In the genomic region with DNA sequence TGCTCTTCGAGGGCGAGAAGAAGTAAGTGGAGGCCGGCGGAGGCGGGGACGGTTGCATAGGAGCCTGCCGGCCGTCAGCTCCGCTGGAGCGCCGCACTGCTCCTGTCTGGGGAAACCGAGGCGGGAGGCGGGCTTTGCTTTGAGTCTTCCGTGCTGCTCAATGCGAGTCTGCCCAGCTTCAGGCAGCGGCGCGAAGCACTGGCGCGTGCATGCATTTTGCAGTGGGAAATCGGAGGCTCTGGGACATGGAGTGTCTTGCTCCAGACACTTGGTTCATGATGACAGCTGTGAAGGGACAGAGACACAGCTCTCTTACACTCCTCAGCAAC, we compare ENCODE assay signal across 8 mouse cellular contexts. TPM values are rescaled to one million over a fixed set of nuclear protein-coding genes. Genes with fewer than 3 reads are reported as not detected.
DNase-seq lines count a peak whose midpoint lies in the region; ATAC-seq and TF ChIP-seq lines count a peak whose summit lies in the region.

No protein-coding gene starts in this region.

- H3K36me3 ChIP-seq in lung, embryonic 14.5 days (ENCODE audit: insufficient read depth), result peaks cover 19% of the 10 kb centered on the region
- H3K36me3 ChIP-seq in limb, embryonic 12.5 days, result peaks cover 30% of the 10 kb centered on the region

- no peak for TF ChIP-seq CTCF in lung, embryonic 14.5 days (IDR thresholded peaks at IDR 0.05; ENCODE audit: low read depth)
- no peak for TF ChIP-seq CTCF in embryonic fibroblast, embryonic 13.5 days (IDR thresholded peaks at IDR 0.05; ENCODE audit: borderline replicate concordance, insufficient read depth, low read length)

- no peaks in the 10 kb centered on the region for H3K27me3 ChIP-seq in lung, embryonic 14.5 days (ENCODE audit: insufficient read depth, low read length)
- no peaks in the 10 kb centered on the region for H3K27me3 ChIP-seq in limb, embryonic 12.5 days

- H3K9ac ChIP-seq in lung, embryonic 14.5 days, result peak overlapping the region; percentile 80
- peak overlapping the region; percentile 83 for H3K9ac ChIP-seq in limb, embryonic 12.5 days (replicated peaks)

- WGBS in lung, embryonic 14.5 days, result under 1% methylated on average over 22 of the region's 22 CpGs
- WGBS in limb, embryonic 12.5 days, result under 1% methylated on average over 22 of the region's 22 CpGs

- peak; percentile 58; the same call in 1 of the 2 replicates for ATAC-seq in lung, embryonic 14.5 days (ENCODE audit: insufficient read depth)
- ATAC-seq in limb, embryonic 12.5 days (ENCODE audit: insufficient number of reproducible peaks, insufficient read depth, low FRiP score, low TSS enrichment, low read depth), result no peak; the same call in 1 of the 2 replicates
- ATAC-seq in neutrophil, adult 5-6 weeks (ENCODE audit: extremely low read depth, insufficient number of reproducible peaks, low FRiP score, poor library complexity, severe bottlenecking), result 0 out of 2 replicates have a peak, but pooled peaks have one; percentile 0

- peak overlapping the region; percentile 82 for H3K4me3 ChIP-seq in lung, embryonic 14.5 days (ENCODE audit: low read depth, low read length)
- H3K4me3 ChIP-seq in embryonic fibroblast, embryonic 13.5 days (ENCODE audit: insufficient read depth, low read length), result peak overlapping the region; percentile 98
- peak overlapping the region; percentile 90 for H3K4me3 ChIP-seq in limb, embryonic 12.5 days (replicated peaks)

- no peak for DNase-seq in lung, embryonic 14.5 days
- no peak for DNase-seq in lung, postnatal 36 days
- no peak for DNase-seq in layer of hippocampus, adult 9-11 months
- DNase-seq in urinary bladder, postnatal 10 days (ENCODE audit: low spot score), result no peak
- no peak for DNase-seq in thymus, adult 18-20 months

- no peak overlapping the region for H3K27ac ChIP-seq in lung, embryonic 14.5 days (ENCODE audit: low read depth)
- no peak overlapping the region for H3K27ac ChIP-seq in embryonic fibroblast, embryonic 13.5 days (ENCODE audit: insufficient read depth, low read length)
- H3K27ac ChIP-seq in limb, embryonic 12.5 days, result 0 out of 2 replicates have a peak overlapping the region, but pooled peaks have one; percentile 56

- peak overlapping the region; percentile 68 for H3K4me2 ChIP-seq in lung, embryonic 14.5 days
- H3K4me2 ChIP-seq in limb, embryonic 12.5 days, result peak overlapping the region; percentile 92

- H3K9me3 ChIP-seq in lung, embryonic 14.5 days (ENCODE audit: low read depth, low read length), result no peaks in the 10 kb centered on the region
- H3K9me3 ChIP-seq in limb, embryonic 12.5 days, result no peaks in the 10 kb centered on the region

- no peak for TF ChIP-seq POLR2A in embryonic fibroblast, embryonic 13.5 days (IDR thresholded peaks at IDR 0.05; ENCODE audit: low read depth, low read length)

- H3K4me1 ChIP-seq in lung, embryonic 14.5 days (ENCODE audit: insufficient read depth), result peaks cover 9% of the 10 kb centered on the region
- H3K4me1 ChIP-seq in embryonic fibroblast, embryonic 13.5 days (ENCODE audit: control insufficient read depth, insufficient read depth, low read length), result peaks cover 3% of the 10 kb centered on the region
- H3K4me1 ChIP-seq in limb, embryonic 12.5 days (replicated peaks), result peaks cover 21% of the 10 kb centered on the region

RNA-seq across cellular contexts. Expression of a gene that starts 0.3 kb away (rescaled TPM):
- polyA plus RNA-seq in lung, embryonic 14.5 days (2014; fragmentation: Nextera tagmentation; extraction: Ambion mirVana), result 217 and 229 TPM in 2 replicates
- 67.7 TPM in 2 replicates for polyA plus RNA-seq in embryonic fibroblast, embryonic 13.5 days (2011; ENCODE audit: insufficient read length, low read depth, missing spikeins)
- polyA plus RNA-seq in limb, embryonic 12.5 days (2016; fragmentation: Nextera tagmentation; extraction: Ambion mirVana), result 253 and 261 TPM in 2 replicates
- 47.6 and 55.0 TPM in 2 replicates for total RNA-seq in neutrophil, adult 5-6 weeks (2017)

RNA-seq across cellular contexts. Expression of a gene that starts 19.1 kb away (rescaled TPM):
- 36.6 and 37.6 TPM in 2 replicates for polyA plus RNA-seq in lung, embryonic 14.5 days (2014; fragmentation: Nextera tagmentation; extraction: Ambion mirVana)
- polyA plus RNA-seq in embryonic fibroblast, embryonic 13.5 days (2011; ENCODE audit: insufficient read length, low read depth, missing spikeins), result 22.5 and 24.1 TPM in 2 replicates
- polyA plus RNA-seq in limb, embryonic 12.5 days (2016; fragmentation: Nextera tagmentation; extraction: Ambion mirVana), result 49.6 and 50.2 TPM in 2 replicates
- 32.9 and 34.4 TPM in 2 replicates for total RNA-seq in neutrophil, adult 5-6 weeks (2017)

RNA-seq across cellular contexts. Expression of a gene that starts 19.2 kb away (rescaled TPM):
- 12.9 and 14.8 TPM in 2 replicates for polyA plus RNA-seq in lung, embryonic 14.5 days (2014; fragmentation: Nextera tagmentation; extraction: Ambion mirVana)
- 8.1 and 8.8 TPM in 2 replicates for polyA plus RNA-seq in embryonic fibroblast, embryonic 13.5 days (2011; ENCODE audit: insufficient read length, low read depth, missing spikeins)
- polyA plus RNA-seq in limb, embryonic 12.5 days (2016; fragmentation: Nextera tagmentation; extraction: Ambion mirVana), result 27.7 and 29.9 TPM in 2 replicates
- total RNA-seq in neutrophil, adult 5-6 weeks (2017), result 3.7 and 7.9 TPM in 2 replicates

RNA-seq across cellular contexts. Expression of a gene that starts 33.0 kb away (rescaled TPM):
- 4.2 and 4.4 TPM in 2 replicates for polyA plus RNA-seq in lung, embryonic 14.5 days (2014; fragmentation: Nextera tagmentation; extraction: Ambion mirVana)
- 20.6 and 39.8 TPM in 2 replicates for polyA plus RNA-seq in embryonic fibroblast, embryonic 13.5 days (2011; ENCODE audit: insufficient read length, low read depth, missing spikeins)
- 9.2 and 9.7 TPM in 2 replicates for polyA plus RNA-seq in limb, embryonic 12.5 days (2016; fragmentation: Nextera tagmentation; extraction: Ambion mirVana)
- total RNA-seq in neutrophil, adult 5-6 weeks (2017), result 7.3 and 8.5 TPM in 2 replicates

RNA-seq across cellular contexts. Expression of a gene that starts 53.8 kb away (rescaled TPM):
- polyA plus RNA-seq in lung, embryonic 14.5 days (2014; fragmentation: Nextera tagmentation; extraction: Ambion mirVana), result 7.0 and 7.1 TPM in 2 replicates
- 11.3 and 14.6 TPM in 2 replicates for polyA plus RNA-seq in embryonic fibroblast, embryonic 13.5 days (2011; ENCODE audit: insufficient read length, low read depth, missing spikeins)
- polyA plus RNA-seq in limb, embryonic 12.5 days (2016; fragmentation: Nextera tagmentation; extraction: Ambion mirVana), result 8.7 and 9.9 TPM in 2 replicates
- total RNA-seq in neutrophil, adult 5-6 weeks (2017), result 92.9 and 95.5 TPM in 2 replicates
